Mouse (Mus musculus) v-Abl transformed pro-B cells (cell line): ENCODE results near the gene Tmco5b.

Experiments
- in situ Hi-C, 2 experiments: fragments of 400-800 bp; cut with MboI; formaldehyde crosslinking; loops; one replicate each; pipeline ENCODE4 v1.15.1; 2025; ENCODE audit not compliant: unreplicated experiment in 2 of 2

Gene Tmco5b

DNA sequence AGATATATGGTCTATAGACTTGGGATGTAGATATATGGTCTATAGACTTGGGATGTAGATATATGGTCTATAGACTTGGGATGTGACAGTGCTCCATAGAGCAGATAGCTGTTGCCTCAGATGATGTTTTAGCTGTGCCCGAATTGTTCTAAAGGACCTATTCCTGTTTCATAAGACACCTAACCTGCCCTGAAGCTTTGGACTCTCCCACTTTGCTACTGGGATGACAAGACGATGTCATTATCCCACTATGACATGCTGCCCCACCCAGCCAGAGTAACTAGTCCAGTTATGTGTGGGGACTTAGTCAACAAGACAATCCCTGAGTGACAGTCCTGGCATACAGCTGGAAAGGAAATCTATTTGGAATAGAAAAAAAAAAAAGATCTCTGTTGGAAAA, at the start of gene Tmco5b:
Tmco5b (plus strand) TSS at position 301 of the 400 bp plus-strand sequence.
- in situ Hi-C loops, result no loop called here

DNA sequence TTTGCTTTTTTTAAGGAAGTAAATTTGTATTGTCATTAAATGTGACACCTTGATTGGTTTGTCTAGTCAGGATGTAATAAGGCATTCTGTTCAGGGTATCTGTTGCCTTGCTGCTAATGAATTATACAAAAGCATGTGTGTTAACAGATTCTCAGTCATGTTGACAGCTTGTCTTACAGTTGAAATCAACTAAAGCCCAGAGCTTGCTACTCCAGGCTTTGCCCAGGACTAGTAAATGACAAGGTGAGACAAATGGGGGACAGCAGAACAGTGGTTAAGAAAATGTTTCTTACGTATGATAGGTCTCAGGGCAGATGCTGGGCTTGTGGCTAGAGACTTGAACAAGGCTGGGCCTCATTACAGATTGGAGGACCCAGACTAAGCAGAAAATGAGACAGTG, 48.5 kb upstream of the Tmco5b start:
- in situ Hi-C loops, result no loop called here

DNA sequence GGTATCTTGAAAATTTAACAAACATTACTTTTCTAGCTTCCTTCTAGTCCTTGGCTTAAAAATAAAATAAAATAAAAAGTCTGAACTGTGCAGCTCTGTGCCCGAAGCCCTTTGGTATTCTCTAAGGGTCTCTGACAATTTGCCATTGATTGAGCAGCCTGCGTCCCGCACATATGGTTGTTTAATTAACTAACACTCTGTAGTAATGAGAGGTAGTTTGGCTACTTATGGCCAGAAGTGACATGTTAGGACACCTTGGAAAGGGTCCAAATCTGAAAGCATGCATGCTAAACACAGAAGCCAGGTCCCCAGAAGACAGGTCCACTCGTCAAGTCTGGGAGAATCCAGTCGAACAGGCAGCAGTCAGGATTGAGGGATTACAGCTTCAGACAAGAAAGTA, 46.7 kb upstream of the Tmco5b start:
- in situ Hi-C loops, result no loop called here

DNA sequence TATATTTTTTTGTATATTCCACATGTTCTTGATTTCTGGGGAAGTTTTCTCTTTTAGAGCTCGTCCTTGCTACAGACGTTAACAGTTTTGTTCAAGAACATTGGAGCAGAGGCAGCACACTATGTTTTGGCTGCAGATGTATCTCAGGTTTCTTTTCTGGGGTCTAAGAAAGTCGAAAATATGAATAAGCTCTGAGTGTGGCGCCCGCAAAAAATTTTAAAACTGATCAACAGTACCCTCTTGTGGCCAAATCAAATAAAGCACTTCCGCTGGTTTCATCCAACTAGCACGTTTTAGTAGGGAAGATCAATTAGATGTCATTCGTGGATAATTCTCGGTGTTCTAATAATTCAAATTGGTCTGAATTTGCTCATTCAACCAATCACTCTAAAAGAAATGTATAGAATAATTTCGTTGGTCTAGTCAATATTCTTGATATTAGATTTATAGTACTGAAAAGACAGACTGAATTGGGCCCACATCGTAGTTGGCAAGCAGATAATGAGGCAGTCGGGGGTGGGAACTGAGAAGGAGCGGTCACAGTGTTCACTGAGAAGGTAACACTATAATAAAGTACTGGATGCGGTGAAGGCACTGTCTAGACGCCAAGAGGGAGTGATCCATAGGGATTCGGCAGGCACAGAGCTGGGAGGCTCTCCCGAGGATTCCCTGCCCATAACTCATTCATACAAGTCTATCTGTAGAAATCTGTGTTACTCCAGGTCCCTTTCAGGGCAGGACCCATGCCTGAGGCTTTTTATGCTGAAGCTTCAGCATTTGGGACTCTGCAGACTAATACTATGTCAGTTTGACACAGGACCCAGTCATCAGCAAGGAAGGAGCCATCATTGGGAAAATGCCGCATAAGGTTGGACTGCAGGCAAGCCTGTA, 17.1 kb downstream of the Tmco5b start:
- in situ Hi-C loops, result loop anchor here in 1 of 2 experiments (25.0 kb wide), 3 partner anchors 515 to 1115 kb away; no protein-coding TSS in a partner anchor

DNA sequence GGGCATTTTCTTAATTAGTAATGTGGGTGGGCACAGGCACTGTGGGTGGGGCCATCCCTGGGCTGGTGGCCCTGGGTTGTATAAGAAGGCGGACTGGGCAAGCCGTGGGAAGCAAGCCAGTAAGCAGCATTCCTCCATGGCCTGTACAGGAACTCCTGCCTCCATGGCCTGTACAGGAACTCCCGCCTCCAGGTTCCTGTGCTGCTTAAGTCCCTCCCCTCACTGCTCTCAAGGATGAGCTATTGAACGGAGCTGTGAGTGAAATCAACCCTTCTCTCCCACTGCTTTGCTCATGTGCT, 17.7 kb downstream of the Tmco5b start:
- in situ Hi-C loops, result loop anchor here in 1 of 2 experiments (25.0 kb wide), 3 partner anchors 516 to 1116 kb away; no protein-coding TSS in a partner anchor

DNA sequence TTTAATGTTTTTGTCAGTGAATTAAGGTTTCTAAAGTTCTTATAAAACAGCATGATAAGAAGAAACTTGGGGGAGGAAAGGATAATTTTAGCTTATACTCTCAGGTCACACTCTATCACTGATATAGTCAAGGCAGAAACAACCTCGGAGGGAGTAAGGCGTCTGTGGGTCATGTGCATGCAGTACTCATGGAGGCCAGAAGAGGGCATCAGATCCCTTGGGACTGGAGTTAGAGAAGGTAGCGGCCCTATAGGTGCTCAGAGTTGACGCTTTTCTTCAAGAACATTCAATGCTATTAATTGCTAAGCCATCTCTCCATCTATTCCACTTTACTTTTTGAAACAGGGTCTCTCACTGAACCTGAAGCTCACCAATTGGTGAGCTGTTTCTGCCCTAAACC, 19.8 kb downstream of the Tmco5b start:
- in situ Hi-C loops, result loop anchor here in 1 of 2 experiments (25.0 kb wide), 3 partner anchors 518 to 1118 kb away; no protein-coding TSS in a partner anchor

DNA sequence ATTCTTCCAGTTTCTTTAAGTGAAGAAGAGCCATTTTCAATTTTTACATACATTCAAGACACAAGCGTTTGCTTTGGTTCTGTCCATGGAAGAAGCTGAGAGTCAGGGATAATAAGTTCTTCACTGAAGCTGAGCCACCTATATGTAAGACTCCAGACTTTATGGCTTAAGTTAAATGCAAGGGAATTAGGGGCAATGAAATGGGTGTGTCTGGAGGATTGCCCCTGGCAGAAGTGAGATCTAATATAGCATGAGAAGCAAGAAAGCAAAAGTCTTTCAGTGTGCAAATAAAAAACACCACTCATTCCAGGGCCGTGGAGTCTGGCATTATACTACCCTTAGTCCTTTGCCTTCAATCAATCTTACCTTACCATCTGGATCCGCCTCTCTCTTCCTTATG, 25.7 kb downstream of the Tmco5b start:
- in situ Hi-C loops, result loop anchor here in 1 of 2 experiments (25.0 kb wide), 3 partner anchors 524 to 1124 kb away; no protein-coding TSS in a partner anchor

DNA sequence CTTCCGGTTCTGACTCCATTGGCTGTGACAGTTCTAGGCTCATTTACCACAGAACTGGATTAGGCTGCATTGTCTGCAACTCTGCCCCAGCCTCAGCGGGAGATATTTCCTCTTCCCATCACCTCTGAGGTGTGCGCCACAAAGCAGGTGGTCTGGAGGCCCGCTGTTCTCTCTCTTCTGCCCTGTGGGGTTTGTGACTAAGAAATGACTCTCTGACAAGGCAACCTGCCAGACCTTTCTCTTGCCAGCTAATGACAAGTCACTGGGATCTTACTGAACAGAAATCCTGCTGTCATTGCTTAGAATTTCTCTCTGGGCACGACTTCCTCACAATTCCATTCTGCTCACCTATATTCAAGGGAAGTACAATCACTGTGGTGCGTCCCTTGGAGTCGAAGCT, 37.5 kb downstream of the Tmco5b start:
- in situ Hi-C loops, result loop anchor here in 1 of 2 experiments (25.0 kb wide), 3 partner anchors 536 to 1136 kb away; no protein-coding TSS in a partner anchor

DNA sequence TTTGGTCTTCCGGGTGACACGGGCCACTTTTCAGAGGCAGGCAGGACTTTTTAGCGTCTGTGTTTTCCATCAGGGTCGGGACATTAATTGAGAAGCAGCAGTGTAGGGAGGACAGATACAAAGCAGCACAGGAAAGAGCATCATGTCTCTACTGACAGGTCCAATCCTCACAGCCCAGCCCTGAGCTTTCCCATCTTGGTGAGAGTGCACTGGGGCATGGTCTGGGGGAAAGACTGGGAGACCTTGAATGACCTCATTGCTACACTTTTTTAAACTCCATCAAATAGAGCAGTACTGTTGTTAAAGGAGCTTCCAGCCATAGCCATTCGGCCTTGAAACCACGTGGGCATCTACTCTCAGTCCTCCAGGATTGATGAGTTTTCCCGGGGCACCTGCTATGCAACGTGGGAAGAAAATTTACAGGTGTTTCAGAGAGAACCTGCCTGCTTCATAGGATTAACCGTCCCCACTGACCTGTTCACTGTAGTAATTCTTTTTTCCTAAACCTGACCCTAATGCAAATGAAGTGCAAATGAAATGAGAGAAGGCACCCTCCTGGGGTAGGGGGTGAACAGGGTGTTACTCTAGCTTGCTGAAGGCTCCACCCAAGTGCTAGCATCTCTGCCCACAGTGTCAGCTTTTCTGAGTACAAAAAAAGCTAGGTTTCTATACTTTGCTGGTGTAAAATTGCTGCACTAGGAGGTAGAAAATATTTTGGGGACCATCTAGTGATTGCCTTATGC, 48.4 kb downstream of the Tmco5b start:
- in situ Hi-C loops, result no loop called here

DNA sequence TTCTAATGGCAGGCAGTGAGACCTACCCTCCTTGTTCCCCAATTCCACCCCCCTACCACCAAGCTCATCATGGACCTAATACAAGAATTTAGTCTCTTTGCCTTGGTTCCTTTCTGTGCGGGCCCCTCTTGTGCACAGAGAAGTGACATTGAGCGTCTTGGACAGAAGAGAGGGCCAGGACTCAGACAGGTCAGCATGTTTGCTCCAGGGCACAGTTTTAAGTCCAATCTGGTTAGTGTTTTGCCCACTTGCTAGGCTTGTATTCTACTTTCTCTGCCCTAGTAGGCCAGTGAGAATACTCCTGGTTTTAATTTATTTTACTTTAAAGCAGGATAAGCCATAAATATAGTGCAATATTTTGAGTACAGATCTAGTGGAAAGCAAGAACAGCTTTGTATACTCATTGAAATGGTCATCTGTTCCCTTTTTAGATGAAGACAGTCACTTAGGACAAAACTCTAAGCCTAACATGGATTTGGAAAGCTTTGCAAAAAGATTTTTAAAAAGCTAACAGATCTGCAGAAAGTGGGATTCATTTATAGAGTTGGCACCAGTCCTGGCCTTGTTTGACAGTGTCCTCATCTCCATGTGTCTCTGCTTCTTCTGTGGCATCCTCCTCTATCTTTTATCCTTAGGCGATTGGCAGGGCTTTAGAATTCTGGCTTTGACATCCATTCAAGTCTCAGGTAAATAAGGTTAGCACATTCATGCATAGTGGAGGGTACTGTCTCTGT, 50.2 kb downstream of the Tmco5b start:
- in situ Hi-C loops, result no loop called here

DNA sequence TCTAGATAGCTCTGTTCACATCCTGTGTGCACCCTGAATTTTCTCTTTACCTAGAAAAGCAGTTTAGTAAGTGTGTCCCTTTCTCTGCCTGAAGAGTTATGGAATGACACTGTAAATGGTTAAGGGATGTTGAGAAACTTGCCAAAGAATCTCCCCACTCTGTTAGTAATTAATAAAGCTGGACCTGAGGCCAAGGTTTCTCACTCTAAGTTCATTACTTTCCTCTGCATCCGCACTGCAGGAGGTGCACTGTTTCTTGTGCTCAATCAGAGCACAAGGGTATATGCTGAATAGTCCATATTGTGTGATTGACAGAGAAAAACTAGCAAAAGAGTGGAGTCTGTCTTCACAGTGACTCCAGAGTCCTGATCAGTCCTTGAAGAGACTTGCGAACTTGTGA, 59.0 kb downstream of the Tmco5b start:
- in situ Hi-C loops, result no loop called here
